Comparison of ENCODE assay signal across 28 mouse cellular contexts in genomic region chr8:77526130-77526529, GRCm38 (mm10).
"Had no signal": no experiment of that assay in that cellular context is flagged by ENCODE, and none has a peak within 500 bp of the region (broad histone marks: within the 10 kb centered on the region; RNA-seq: fewer than 3 reads in every experiment).

No protein-coding gene starts in this region.

- H3K27ac ChIP-seq: embryonic facial prominence, embryonic 12.5 days; embryonic facial prominence, embryonic 13.5 days; embryonic facial prominence, embryonic 15.5 days; forebrain, embryonic 10.5 days; forebrain, embryonic 12.5 days; forebrain, embryonic 13.5 days; gastrocnemius, adult 2 months; heart, adult 2 months; heart, embryonic 10.5 days had no signal

- H3K27me3 ChIP-seq: embryonic facial prominence, embryonic 12.5 days; embryonic facial prominence, embryonic 13.5 days; embryonic facial prominence, embryonic 15.5 days; forebrain, embryonic 13.5 days had no signal

- H3K4me1 ChIP-seq: embryonic facial prominence, embryonic 12.5 days; embryonic facial prominence, embryonic 13.5 days; forebrain, embryonic 10.5 days; forebrain, embryonic 12.5 days; forebrain, embryonic 13.5 days had no signal

- H3K9me3 ChIP-seq: embryonic facial prominence, embryonic 12.5 days; embryonic facial prominence, embryonic 13.5 days; embryonic facial prominence, embryonic 15.5 days; forebrain, embryonic 10.5 days; forebrain, embryonic 12.5 days; forebrain, embryonic 13.5 days; heart, embryonic 10.5 days had no signal

- DNase-seq: cerebellum, adult 18-20 months; cerebellum, adult 2 months; cerebellum, adult 8-10 months; cerebellum, adult 9-10 months; cerebellum, adult 9-11 months; cerebellum, postnatal 10 days; cerebellum, postnatal 14 days; cerebellum, postnatal 25 days; cerebellum, postnatal 36 days; embryo, embryonic 11 days; forebrain, postnatal 0 days; gastrocnemius, adult 2 months; gastrocnemius, postnatal 10 days; gastrocnemius, postnatal 14 days; gastrocnemius, postnatal 25 days; heart, adult 11 months; heart, adult 18-20 months; heart, adult 2 months had no signal

- ATAC-seq: forebrain, embryonic 13.5 days; forebrain, embryonic 14.5 days; forebrain, embryonic 16.5 days; forebrain, postnatal 0 days had no signal

- H3K9ac ChIP-seq: embryonic facial prominence, embryonic 12.5 days; embryonic facial prominence, embryonic 13.5 days; embryonic facial prominence, embryonic 15.5 days; forebrain, embryonic 12.5 days; forebrain, embryonic 13.5 days; forebrain, postnatal 0 days had no signal

- H3K4me2 ChIP-seq: embryonic facial prominence, embryonic 12.5 days; embryonic facial prominence, embryonic 13.5 days; embryonic facial prominence, embryonic 15.5 days; forebrain, embryonic 12.5 days; forebrain, embryonic 13.5 days had no signal

- H3K4me3 ChIP-seq: embryonic facial prominence, embryonic 12.5 days; embryonic facial prominence, embryonic 13.5 days; embryonic facial prominence, embryonic 15.5 days; erythroblast, embryonic 14.5 days; forebrain, embryonic 10.5 days; forebrain, embryonic 12.5 days; forebrain, embryonic 13.5 days; gastrocnemius, adult 2 months; heart, adult 2 months; heart, embryonic 10.5 days had no signal

- H3K36me3 ChIP-seq: embryonic facial prominence, embryonic 12.5 days; embryonic facial prominence, embryonic 13.5 days; embryonic facial prominence, embryonic 15.5 days; forebrain, embryonic 10.5 days; forebrain, embryonic 12.5 days; heart, embryonic 10.5 days had no signal
